Mouse (Mus musculus) hindbrain, postnatal 0 days (tissue): ENCODE measurements at regions not wholly inside any gene's neighbourhood (a gene's known extent, or its start where the extent isn't known, plus 50 kb on each side); places are given as distances from the start of the nearest gene placed in this dataset.
A peak's percentile ranks its signal among the peaks of the same experiment; 100 is the strongest.

Experiments used
- ATAC-seq: fragments of 200-750 bp; cut with Nextera tagmentation; 2 replicates; pipeline ENCODE4 v1.8.0; 2017; ENCODE audit warnings: mild to moderate bottlenecking, moderate TSS enrichment, moderate library complexity
- DNase-seq: peaks from one replicate; pipeline ENCODE4 v3.0.0-alpha.2; 2015; ENCODE audit warnings: low spot score
- H3K27ac ChIP-seq: fragments of 300-500 bp; sonication (generic); 2 replicates; pipeline ENCODE4 v1.5.1; 2014; ENCODE audit warnings: mild to moderate bottlenecking
- H3K27me3 ChIP-seq: fragments of 300-500 bp; sonication (generic); 2 replicates; pipeline ENCODE4 v1.6.1; 2014; ENCODE audit warnings: low read length, mixed read lengths; ENCODE audit not compliant: insufficient read depth
- H3K36me3 ChIP-seq: fragments of 300-500 bp; sonication (generic); 2 replicates; pipeline ENCODE4 v1.6.1; 2014; ENCODE audit warnings: low read length, mixed read lengths; ENCODE audit not compliant: insufficient read depth
- H3K4me1 ChIP-seq: fragments of 300-500 bp; sonication (generic); 2 replicates; pipeline ENCODE4 v1.6.1; 2014; ENCODE audit warnings: antibody characterized with exemption, low read length, mixed read lengths; ENCODE audit not compliant: insufficient read depth
- H3K4me2 ChIP-seq: fragments of 300-500 bp; sonication (generic); 2 replicates; pipeline ENCODE4 v1.6.1; 2014; ENCODE audit warnings: low read depth, mild to moderate bottlenecking, low read length, moderate library complexity, mixed read lengths
- H3K4me3 ChIP-seq: fragments of 300-500 bp; sonication (generic); 2 replicates; pipeline ENCODE4 v1.5.1; 2014; ENCODE audit warnings: low read length
- H3K9ac ChIP-seq: fragments of 300-500 bp; sonication (generic); replicated peaks from 2 replicates; pipeline ENCODE4 v1.6.1; 2014; ENCODE audit warnings: mild to moderate bottlenecking, low read length, moderate library complexity, mixed read lengths
- H3K9me3 ChIP-seq: fragments of 300-500 bp; sonication (generic); 2 replicates; pipeline ENCODE4 v1.6.1; 2016; ENCODE audit warnings: low read length, mixed read lengths
- CTCF ChIP-seq: IDR thresholded peaks from 2 replicates; pipeline ENCODE4 v1.5.1; 2016; ENCODE audit warnings: antibody characterized with exemption, control low read depth, low read depth
- WGBS: fragments of 180-500 bp; shearing (Covaris S2); extraction: QIAGEN DNeasy Blood & Tissue Kit; methylation state at CpG from one replicate; pipeline ENCODE4 v1.1.7; 2014; 5-methylcytosine and 5-hydroxymethylcytosine counted together

- Histone ChIP-seq H3K9ac (no peak overlapping the region), H3K9me3 (no peaks in the 10 kb centered on the region), H3K36me3 (no peaks in the 10 kb centered on the region), H3K4me1 (no peaks in the 10 kb centered on the region), H3K27me3 (no peaks in the 10 kb centered on the region), H3K27ac (no peak overlapping the region), H3K4me2 (no peak overlapping the region), H3K4me3 (no peak overlapping the region)
- DNase-seq (no peak), ATAC-seq (no peak)
- 91% methylated on average over 2 of the region's 2 CpGs for WGBS
- no peak for TF ChIP-seq CTCF
These were observed 202.0 kb downstream of the Rap2a start for GRCm38 (mm10) chr14:120680272-120680671.

GRCm38 (mm10) chr14:120685263-120685662 is 207.0 kb downstream of the Rap2a start:
- Histone ChIP-seq H3K36me3 (no peaks in the 10 kb centered on the region), H3K9me3 (no peaks in the 10 kb centered on the region), H3K4me1 (no peaks in the 10 kb centered on the region), H3K27ac (no peak overlapping the region), H3K4me2 (no peak overlapping the region), H3K27me3 (no peaks in the 10 kb centered on the region), H3K9ac (no peak overlapping the region), H3K4me3 (no peak overlapping the region)
- ATAC-seq (0 out of 2 replicates have a peak, but pooled peaks have one; percentile 35), DNase-seq (no peak)
- WGBS = 81% methylated on average over 4 of the region's 4 CpGs
- TF ChIP-seq CTCF = no peak

GRCm38 (mm10) chr14:120685877-120686276 is 207.6 kb downstream of the Rap2a start:
- Histone ChIP-seq H3K36me3 (no peaks in the 10 kb centered on the region), H3K27ac (no peak overlapping the region; the same call in 1 of the 2 replicates), H3K4me2 (no peak overlapping the region), H3K4me3 (no peak overlapping the region), H3K9ac (no peak overlapping the region), H3K9me3 (no peaks in the 10 kb centered on the region), H3K4me1 (no peaks in the 10 kb centered on the region), H3K27me3 (no peaks in the 10 kb centered on the region)
- TF ChIP-seq CTCF = no peak
- no peak for DNase-seq
- 85% methylated on average over 7 of the region's 7 CpGs for WGBS
- ATAC-seq = no peak

- Histone ChIP-seq H3K9ac (no peak overlapping the region), H3K36me3 (no peaks in the 10 kb centered on the region), H3K27ac (no peak overlapping the region), H3K27me3 (no peaks in the 10 kb centered on the region), H3K4me1 (no peaks in the 10 kb centered on the region), H3K9me3 (no peaks in the 10 kb centered on the region), H3K4me2 (no peak overlapping the region), H3K4me3 (no peak overlapping the region)
- WGBS = 84% methylated on average over 4 of the region's 4 CpGs
- no peak for TF ChIP-seq CTCF
- no peak for DNase-seq
- no peak for ATAC-seq
These were observed 208.5 kb downstream of the Rap2a start for GRCm38 (mm10) chr14:120686751-120687150.

GRCm38 (mm10) chr14:120699378-120699777 is 211.6 kb upstream of the Ipo5 start:
- no peak overlapping the region for H3K4me3 ChIP-seq
- H3K4me1 ChIP-seq = no peaks in the 10 kb centered on the region
- WGBS = 83% methylated on average over 4 of the region's 4 CpGs
- no peak for ATAC-seq
- no peak overlapping the region for H3K9ac ChIP-seq
- H3K27ac ChIP-seq = no peak overlapping the region
- H3K4me2 ChIP-seq = no peak overlapping the region
- TF ChIP-seq CTCF = no peak
- DNase-seq = no peak
- no peaks in the 10 kb centered on the region for H3K9me3 ChIP-seq
- H3K27me3 ChIP-seq = no peaks in the 10 kb centered on the region
- no peaks in the 10 kb centered on the region for H3K36me3 ChIP-seq

GRCm38 (mm10) chr14:120705301-120705801 is 205.7 kb upstream of the Ipo5 start:
- H3K4me3 ChIP-seq = no peak overlapping the region
- DNase-seq = peak; percentile 43
- 53% methylated on average over 4 of the region's 4 CpGs for WGBS
- H3K27ac ChIP-seq = no peak overlapping the region
- H3K4me2 ChIP-seq = no peak overlapping the region
- no peaks in the 10 kb centered on the region for H3K36me3 ChIP-seq
- H3K9me3 ChIP-seq = no peaks in the 10 kb centered on the region
- no peaks in the 10 kb centered on the region for H3K4me1 ChIP-seq
- no peak for TF ChIP-seq CTCF
- no peak for ATAC-seq
- H3K27me3 ChIP-seq = no peaks in the 10 kb centered on the region
- H3K9ac ChIP-seq = no peak overlapping the region

- H3K4me3 ChIP-seq = no peak overlapping the region
- no peaks in the 10 kb centered on the region for H3K4me1 ChIP-seq
- DNase-seq (no peak), ATAC-seq (no peak)
- no peak overlapping the region for H3K4me2 ChIP-seq
- 84% methylated on average over 4 of the region's 4 CpGs for WGBS
- H3K9me3 ChIP-seq = no peaks in the 10 kb centered on the region
- no peaks in the 10 kb centered on the region for H3K36me3 ChIP-seq
- H3K9ac ChIP-seq = no peak overlapping the region
- no peak for TF ChIP-seq CTCF
- no peaks in the 10 kb centered on the region for H3K27me3 ChIP-seq
- no peak overlapping the region for H3K27ac ChIP-seq
These were observed 200.2 kb upstream of the Ipo5 start for GRCm38 (mm10) chr14:120710782-120711181.
